Mouse (Mus musculus) stomach, postnatal 0 days (tissue): ENCODE data around the gene Sema4c.
A peak's percentile ranks its signal among the peaks of the same experiment; 100 is the strongest.

Source experiments
- CTCF ChIP-seq: IDR thresholded peaks from 2 replicates; pipeline ENCODE4 v1.5.1; 2016; ENCODE audit warnings: antibody characterized with exemption, low read depth, mild to moderate bottlenecking, moderate library complexity
- EP300 ChIP-seq: optimal IDR thresholded peaks from 2 replicates; pipeline ENCODE3; 2016; ENCODE audit warnings: antibody characterized with exemption

DNA sequence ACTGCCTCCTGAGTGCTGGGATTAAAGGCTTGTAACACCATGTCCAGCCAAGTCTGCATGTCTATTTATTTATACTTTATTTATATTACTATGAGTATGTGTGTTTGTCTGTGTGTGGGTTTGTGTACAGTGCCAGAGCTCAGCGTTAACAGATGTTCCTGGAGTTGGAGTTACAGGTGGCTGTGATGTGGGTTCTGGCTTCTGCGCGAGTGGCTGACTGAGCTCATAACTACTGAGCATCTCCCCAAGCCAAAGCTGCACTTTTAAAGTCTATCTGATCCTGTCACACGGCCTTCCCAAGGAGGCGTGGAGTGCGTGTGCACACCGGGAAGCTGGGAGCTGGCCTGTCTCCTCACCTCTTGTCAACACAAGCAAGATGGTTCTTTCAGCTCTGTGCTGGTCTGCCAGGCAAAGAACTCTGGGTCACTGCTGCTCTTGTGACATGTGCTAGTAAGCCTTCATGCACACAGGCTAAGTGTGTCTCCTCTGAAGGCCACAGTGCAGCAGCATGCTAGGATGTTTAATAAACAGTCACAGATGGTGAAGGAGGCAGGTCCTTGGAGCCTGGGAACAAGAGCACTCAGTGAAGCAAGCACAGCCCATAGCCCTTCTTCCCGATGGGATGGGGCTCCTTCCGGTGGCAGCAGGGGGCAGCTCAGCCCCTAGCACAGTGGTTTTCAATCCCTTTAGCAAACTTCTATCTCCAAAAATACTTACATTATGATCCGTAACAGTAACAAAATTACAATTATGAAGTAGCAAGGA is 37.2 kb upstream of the Sema4c start:
- TF ChIP-seq CTCF (peak; percentile 45), EP300 (no peak)
